Mouse (Mus musculus) ovary, adult 18-20 months (tissue): ENCODE measurements around the gene Hist1h3d.
"Not testable (repeated sequence)": the region's sequence is repeated elsewhere in the genome, so short reads cannot be mapped to it uniquely, and the experiment has no call there.

Experiments
- DNase-seq: peaks from one replicate; pipeline ENCODE4 v3.0.0; 2022; ENCODE audit warnings: low spot score, mixed read lengths

Hist1h3d gene

DNA sequence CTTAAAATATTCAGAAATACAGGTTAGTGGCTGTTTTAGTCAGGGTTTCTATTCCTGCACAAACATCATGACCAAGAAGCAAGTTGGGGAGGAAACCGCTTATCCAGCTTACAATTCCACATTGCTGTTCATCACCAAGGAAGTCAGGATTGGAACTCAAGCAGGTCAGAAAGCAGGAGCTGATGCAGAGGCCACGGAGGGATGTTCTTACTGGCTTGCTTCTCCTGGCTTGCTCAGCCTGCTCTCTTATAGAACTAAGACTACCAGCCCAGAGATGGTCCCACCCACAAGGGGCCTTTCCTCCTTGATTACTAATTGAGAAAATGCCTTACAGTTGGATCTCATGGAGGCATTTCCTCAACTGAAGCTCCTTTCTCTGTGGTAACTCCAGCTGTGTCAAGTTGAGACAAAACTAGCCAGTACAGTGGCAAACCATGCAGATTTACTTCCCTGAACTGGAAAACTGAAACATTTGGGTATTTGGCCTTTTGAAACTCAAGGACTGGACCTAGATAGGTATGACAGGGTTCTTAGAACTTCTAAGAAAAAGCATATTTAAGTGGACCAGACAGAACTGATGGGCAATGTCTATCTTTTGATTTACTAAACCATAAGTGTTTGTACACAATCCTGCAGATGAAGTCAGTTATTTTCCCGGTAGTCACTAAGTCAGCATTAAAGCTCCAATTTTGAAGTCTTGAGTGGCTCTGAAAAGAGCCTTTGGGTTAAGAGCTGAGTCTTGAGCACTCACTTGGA is 33.2 kb upstream of the Hist1h3d start:
- not testable (repeated sequence) for DNase-seq

- DNase-seq: peak; percentile 73
Observed at GRCm38 (mm10) chr13:23542999-23543607, 32.5 kb upstream of the Hist1h3d start, which contains the start of gene Hist1h2bh. Gene Hist1h2bh, minus strand, starts transcription at chr13:23543392.

DNA sequence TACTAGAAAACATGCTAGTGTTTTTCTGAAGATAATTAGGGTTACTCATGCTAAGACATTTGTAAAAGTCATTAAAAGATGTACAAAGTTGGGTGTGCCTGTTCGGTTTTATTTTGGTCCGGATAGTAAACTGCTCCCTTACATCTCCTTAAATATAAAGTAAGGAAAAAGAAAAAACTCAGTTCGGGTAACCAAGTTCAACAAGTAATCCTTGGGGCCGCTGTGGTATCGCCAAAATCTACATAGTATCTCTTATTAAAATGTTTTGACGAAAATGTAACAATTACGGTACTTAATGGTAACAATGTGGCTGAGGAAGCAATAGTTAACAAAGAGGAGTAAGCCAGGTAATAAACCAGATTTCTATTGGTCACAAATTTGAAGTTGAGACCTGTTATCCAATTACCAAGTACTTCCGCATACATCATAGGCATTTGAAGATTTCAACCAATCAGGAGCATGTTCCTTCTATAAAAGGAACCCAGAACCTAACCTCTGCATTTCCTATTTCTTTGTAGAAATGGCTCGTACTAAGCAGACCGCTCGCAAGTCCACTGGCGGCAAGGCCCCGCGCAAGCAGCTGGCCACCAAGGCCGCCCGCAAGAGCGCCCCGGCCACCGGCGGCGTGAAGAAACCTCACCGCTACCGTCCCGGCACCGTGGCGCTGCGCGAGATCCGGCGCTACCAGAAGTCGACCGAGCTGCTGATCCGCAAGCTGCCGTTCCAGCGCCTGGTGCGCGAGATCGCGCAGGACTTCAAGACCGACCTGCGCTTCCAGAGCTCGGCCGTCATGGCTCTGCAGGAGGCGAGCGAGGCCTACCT is 31.4 kb upstream of the Hist1h3d start, which contains the start of gene Hist1h3f:
Hist1h3f (plus strand) TSS at position 88 of the 822 bp plus-strand sequence.
- DNase-seq: peak; percentile 55

DNA sequence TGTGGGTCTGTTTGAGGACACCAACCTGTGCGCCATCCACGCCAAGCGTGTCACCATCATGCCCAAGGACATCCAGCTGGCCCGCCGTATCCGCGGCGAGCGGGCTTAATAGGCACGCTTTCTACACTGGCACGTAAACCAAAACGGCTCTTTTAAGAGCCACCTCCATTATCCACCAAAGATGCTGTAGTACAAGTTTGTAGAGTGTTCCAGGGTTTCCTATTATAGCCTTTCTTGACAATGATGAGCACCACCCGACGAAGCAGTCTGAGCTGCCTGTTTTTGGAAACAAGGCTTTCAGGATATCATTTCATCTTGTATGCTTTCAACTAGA is 30.8 kb upstream of the Hist1h3d start:
- DNase-seq: not testable (repeated sequence)

DNA sequence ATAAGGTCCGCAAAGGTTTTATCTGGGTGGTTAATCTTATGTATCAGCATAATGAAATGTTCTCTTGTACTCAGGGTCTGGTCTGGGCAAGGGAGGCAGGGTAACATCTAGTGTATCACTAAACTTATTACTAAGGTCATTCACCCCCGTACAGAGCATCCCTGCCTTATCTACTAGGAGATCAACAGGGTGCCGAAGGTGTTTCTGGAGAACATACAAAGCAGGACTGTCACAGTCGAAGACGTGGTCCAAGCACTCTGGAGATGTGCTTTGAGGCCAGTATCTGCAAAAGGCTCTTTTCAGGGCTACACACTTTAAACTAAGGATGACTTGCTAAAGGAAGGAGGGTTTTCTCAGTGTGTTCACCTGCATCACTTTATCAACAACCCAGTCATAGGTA is 28.9 kb upstream of the Hist1h3d start:
- DNase-seq: no peak

DNA sequence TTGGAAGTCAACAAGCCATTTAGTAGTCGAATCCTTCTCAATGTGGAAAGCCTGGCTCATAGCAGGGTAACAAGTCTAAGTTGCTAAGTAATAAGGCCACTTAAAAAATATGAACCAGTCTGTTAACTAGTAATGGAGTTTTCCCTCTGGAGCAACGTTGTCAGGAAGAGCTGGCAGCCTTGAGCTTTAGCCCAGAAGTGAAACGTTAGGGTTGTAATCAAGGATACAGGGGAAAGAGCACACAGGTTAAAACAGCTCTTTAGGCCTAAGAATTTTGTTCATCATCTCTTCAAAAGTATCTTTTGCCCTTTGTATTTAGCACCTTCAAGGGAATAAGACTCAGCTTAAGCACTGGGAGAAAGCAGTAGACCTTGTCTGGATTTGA is 24.8 kb upstream of the Hist1h3d start:
- no peak for DNase-seq

DNA sequence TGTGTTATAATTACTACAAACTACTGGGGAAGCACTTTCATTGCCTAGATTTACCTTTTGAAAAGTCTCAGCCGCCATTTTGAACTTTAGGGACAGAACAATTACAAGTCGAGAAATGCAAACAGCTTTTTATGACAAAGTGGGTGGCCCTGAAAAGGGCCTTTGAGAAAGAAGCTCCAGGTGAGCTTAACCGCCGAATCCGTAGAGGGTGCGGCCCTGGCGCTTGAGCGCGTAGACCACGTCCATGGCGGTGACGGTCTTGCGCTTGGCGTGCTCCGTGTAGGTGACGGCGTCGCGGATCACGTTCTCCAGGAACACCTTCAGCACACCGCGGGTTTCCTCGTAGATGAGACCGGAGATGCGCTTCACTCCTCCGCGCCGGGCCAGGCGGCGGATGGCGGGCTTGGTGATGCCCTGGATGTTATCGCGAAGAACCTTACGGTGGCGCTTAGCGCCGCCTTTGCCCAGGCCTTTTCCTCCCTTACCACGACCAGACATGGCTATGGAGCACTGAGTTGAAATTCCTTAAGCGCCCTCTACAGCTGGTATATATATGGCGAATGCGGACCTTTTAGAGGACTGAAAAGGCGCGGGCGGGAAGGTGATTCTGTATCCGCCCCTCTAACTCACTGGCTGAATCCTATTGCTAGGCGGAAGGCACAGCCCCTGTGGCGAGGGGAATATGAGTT is 24.3 kb upstream of the Hist1h3d start, which contains the start of gene Hist1h4f:
Hist1h4f (minus strand) TSS at position 503 of the 689 bp plus-strand sequence.
- DNase-seq: peak; percentile 82

DNA sequence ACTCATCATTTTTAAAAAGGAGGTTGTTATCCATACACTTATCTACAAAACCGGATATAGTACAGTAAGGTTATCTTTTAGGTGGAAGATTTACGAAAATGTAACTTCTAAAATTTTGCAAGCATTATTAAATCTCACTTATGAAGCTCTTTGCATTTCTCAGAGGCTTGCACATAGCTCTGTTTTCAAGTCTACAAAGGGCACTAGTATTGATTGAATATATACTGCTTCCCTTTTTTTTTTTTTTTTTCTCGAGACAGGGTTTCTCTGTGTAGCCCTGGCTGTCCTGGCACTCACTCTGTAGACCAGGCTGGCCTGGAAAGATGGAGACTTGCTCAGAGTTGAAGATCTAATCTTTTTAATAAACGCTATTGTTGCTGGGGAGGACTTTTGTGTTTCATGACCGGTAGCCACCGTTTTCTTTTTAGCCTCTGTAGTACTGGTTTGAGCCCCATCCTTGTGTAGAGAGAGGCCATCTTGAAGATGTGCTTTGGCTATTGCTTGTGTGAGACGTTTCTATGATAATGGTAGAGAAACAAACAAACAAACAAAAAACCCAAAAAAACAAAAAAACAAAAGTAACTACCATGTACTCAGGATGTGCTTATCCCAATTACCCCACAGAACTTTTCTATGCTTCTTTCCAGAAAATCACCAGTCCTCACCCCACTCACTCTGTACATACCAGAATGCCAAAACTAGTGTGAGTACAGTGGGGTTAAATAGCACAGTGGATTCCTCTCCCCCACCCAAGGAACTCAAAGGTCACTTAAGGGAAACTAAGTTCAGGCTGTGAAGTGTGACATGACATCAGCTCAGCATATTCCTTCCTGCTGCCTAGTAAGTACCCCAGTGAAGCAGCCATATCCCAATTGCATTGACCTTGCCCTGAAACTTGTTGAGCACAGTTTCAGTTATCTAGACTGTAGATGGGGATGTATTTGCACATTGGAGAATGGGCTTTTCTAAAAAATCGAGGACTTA is 23.3 kb upstream of the Hist1h3d start:
- DNase-seq: no peak

DNA sequence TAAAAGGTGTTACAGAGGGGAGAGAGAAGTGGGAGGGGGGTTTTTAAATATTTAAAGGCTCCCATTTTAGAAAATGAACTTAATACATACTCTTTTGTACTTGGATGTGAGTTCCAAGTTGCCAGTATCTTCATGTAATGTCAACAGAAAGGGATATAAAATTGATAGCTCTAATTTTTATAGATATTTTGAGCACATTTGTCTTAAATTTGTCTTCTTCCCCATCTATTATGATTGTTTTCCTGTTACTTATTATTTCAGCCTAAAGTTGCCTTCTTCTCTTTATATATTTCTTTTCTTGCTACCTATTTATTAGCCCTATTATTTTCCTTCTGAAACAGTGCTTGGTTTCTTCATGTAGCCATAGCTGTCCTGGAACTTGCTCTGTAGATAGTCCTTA is 22.6 kb upstream of the Hist1h3d start, which contains the start of gene Hist1h1d:
Hist1h1d (plus strand) TSS at position 301 of the 400 bp plus-strand sequence.
- DNase-seq: no peak

DNA sequence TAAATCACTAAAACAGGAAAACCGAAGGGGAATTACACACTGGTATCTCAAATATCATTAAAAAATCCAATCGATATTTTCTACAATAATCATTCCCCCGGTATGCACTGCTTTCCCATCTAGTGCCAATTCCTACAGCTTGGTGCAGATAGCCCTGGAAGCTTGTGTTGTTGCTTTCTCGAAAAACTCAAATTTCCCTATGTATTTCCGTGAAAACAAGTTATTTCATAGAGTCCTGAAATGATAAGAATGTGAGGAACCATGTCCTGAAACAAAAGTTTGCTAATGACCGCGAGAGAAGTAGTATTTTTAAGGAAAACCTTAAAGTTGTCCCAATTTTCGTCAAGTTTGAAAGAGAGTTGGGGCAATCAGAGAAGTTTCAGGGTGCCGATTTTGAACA is 21.2 kb upstream of the Hist1h3d start:
- no peak for DNase-seq

GRCm38 (mm10) chr13:23554925-23555838 is 20.4 kb upstream of the Hist1h3d start:
- DNase-seq: peak; percentile 72

GRCm38 (mm10) chr13:23555839-23556416 is 19.6 kb upstream of the Hist1h3d start:
- peak; percentile 56 for DNase-seq

- DNase-seq: no peak
Observed at GRCm38 (mm10) chr13:23556906-23557305, 18.7 kb upstream of the Hist1h3d start.

DNA sequence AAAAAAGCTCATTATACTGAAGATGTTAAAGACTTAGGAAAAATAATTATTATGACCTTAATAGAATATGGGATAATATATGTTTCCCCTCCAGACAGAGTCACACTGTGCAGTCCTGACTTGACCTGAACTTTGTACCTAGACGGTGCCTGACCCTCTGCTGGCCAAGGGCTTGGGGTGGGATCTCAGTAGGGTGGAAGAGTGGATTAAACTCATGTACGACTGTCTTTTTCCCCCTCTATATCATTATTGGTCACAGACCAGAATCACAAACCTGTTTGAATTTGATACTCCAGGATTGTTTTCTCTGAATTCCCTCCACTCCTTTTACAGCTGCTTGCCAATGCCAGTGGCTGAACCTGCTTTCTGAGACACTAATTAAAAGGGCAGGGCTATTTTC is 14.9 kb upstream of the Hist1h3d start:
- DNase-seq: not testable (repeated sequence)

GRCm38 (mm10) chr13:23561531-23561882 is 14.1 kb upstream of the Hist1h3d start:
- DNase-seq: not testable (repeated sequence)

DNA sequence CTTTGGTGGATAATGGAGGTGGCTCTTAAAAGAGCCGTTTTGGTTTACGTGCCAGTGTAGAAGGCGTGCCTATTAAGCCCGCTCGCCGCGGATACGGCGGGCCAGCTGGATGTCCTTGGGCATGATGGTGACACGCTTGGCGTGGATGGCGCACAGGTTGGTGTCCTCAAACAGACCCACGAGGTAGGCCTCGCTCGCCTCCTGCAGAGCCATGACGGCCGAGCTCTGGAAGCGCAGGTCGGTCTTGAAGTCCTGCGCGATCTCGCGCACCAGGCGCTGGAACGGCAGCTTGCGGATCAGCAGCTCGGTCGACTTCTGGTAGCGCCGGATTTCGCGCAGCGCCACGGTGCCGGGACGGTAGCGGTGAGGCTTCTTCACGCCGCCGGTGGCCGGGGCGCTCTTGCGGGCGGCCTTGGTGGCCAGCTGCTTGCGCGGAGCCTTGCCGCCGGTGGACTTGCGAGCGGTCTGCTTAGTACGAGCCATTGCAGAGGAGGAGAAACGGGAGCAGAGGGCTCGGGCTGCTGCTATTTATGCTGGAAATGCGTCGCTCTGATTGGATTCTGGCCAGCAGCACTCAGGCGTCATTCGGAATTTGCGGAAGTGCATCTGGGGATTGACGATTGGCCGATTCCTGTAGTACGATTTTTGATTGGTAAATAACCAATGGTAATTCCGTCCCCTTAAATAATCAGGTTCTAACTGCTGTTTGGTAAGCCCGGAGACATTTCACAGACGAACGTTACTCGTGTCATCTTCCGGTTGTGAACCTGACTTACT is 13.5 kb upstream of the Hist1h3d start, which contains the start of gene Hist1h3e:
Hist1h3e (minus strand) TSS at position 487 of the 777 bp plus-strand sequence.
- DNase-seq: peak; percentile 90

DNA sequence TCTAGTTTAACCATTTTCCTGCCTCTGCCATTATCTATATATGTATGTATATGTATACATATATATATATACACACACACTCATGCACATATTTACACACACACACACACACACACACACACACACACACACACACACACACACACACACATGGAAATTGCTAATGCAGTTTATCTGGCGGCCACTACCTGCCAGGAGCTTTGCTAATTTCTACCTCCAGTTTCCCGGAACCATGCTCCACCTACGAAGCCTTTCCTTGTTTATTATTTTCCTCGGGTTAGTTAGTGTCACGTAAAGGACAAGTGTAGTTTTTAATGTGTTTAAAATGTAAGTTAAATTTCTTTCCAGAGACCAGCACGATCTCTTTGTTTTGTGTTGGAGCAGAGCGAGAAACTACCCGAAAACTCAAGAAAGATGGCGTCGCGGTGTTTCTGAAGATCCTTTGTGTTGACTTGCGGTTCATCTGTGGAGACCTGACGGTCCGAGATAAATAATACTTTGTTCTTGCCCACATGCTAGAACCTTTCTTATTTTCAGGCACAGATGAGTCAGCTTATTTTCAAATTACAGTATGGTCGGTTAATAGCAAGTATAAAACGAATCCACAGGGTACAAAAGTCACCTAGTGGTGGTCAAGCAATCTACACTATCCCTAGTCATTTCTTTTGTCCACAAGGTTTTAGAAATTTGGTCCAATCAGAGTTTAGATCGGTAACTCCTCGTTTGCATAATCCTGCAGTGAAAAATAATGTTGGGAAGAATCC is 12.7 kb upstream of the Hist1h3d start:
- no peak for DNase-seq

DNA sequence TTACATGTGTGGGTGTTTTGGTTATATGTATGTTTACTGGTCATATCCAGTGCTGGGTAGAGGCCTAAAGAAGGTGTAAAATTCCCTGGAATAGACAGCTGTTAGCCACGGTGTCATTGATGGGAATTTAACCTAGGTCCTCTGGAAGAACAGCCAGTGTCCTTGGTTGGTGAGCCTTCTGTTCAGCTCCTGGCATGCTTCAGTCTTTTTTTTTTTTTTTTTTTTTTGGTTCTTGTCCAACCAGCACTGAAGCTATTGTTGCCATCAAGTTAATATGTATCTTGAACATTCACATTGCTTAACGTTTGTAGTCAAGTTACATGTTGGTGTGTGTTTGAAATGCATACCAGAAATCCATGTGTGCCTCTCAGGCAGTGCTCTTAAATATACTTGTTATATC is 11.1 kb upstream of the Hist1h3d start:
- DNase-seq: no peak
